Mouse (Mus musculus): ENCODE data around the gene Slamf6. TPM values are rescaled to one million over a fixed set of nuclear protein-coding genes. Genes with fewer than 3 reads are reported as not detected.

Slamf6 gene
- polyA plus RNA-seq, 1 experiment from 2014 or later: 0.23 TPM

- no peaks in the 10 kb centered on the region for H3K9me3 ChIP-seq (ENCODE audit: control insufficient read depth, low read length)
- H3K4me3 ChIP-seq (ENCODE audit: low read depth, low read length): no peak overlapping the region
- no peak for ATAC-seq (ENCODE audit: insufficient read depth, low FRiP score, low TSS enrichment)
- H3K4me2 ChIP-seq (ENCODE audit: low read depth): no peak overlapping the region
- peaks cover 4% of the 10 kb centered on the region; the same call in 1 of the 2 replicates for H3K4me1 ChIP-seq (ENCODE audit: control insufficient read depth, insufficient read depth, low read length)
- H3K27ac ChIP-seq (ENCODE audit: low read depth, low read length): no peak overlapping the region
- H3K36me3 ChIP-seq (ENCODE audit: control insufficient read depth, insufficient read depth, low read length): no peaks in the 10 kb centered on the region
- DNase-seq (ENCODE audit: low spot score): no peak
- no peaks in the 10 kb centered on the region for H3K27me3 ChIP-seq (ENCODE audit: control insufficient read depth, insufficient read depth, low read length)
- 77% methylated on average over 7 of the region's 7 CpGs for WGBS
- no peak overlapping the region for H3K9ac ChIP-seq (ENCODE audit: low read length)
Measured at GRCm38 (mm10) chr1:171996701-171997100, 79.4 kb downstream of the Slamf6 start.

GRCm38 (mm10) chr1:171998820-171999597, 81.7 kb downstream of the Slamf6 start:
- no peak for ATAC-seq (ENCODE audit: insufficient read depth, low FRiP score, low TSS enrichment)
- Histone ChIP-seq H3K27me3 (ENCODE audit: control insufficient read depth, insufficient read depth, low read length) (no peaks in the 10 kb centered on the region), H3K9ac (ENCODE audit: low read length) (no peak overlapping the region), H3K4me1 (ENCODE audit: control insufficient read depth, insufficient read depth, low read length) (peaks cover 4% of the 10 kb centered on the region; the same call in 1 of the 2 replicates), H3K9me3 (ENCODE audit: control insufficient read depth, low read length) (no peaks in the 10 kb centered on the region), H3K27ac (ENCODE audit: low read depth, low read length) (no peak overlapping the region), H3K36me3 (ENCODE audit: control insufficient read depth, insufficient read depth, low read length) (no peaks in the 10 kb centered on the region), H3K4me3 (ENCODE audit: low read depth, low read length) (no peak overlapping the region), H3K4me2 (ENCODE audit: low read depth) (no peak overlapping the region)
- WGBS: 88% methylated on average over 13 of the region's 13 CpGs
- no peak for DNase-seq (ENCODE audit: low spot score)

- peak; percentile 42; the same call in 1 of the 2 replicates for ATAC-seq (ENCODE audit: insufficient read depth, low FRiP score, low TSS enrichment)
- H3K36me3 ChIP-seq (ENCODE audit: control insufficient read depth, insufficient read depth, low read length): peaks cover 8% of the 10 kb centered on the region
Measured at GRCm38 (mm10) chr1:172000641-172001040, 83.3 kb downstream of the Slamf6 start.

GRCm38 (mm10) chr1:172001665-172002064, 84.3 kb downstream of the Slamf6 start:
- Histone ChIP-seq H3K4me1 (ENCODE audit: control insufficient read depth, insufficient read depth, low read length) (peaks cover 4% of the 10 kb centered on the region; the same call in 1 of the 2 replicates), H3K9me3 (ENCODE audit: control insufficient read depth, low read length) (no peaks in the 10 kb centered on the region), H3K4me3 (ENCODE audit: low read depth, low read length) (no peak overlapping the region), H3K27ac (ENCODE audit: low read depth, low read length) (peak overlapping the region; percentile 11), H3K9ac (ENCODE audit: low read length) (no peak overlapping the region), H3K27me3 (ENCODE audit: control insufficient read depth, insufficient read depth, low read length) (no peaks in the 10 kb centered on the region), H3K36me3 (ENCODE audit: control insufficient read depth, insufficient read depth, low read length) (peaks cover 15% of the 10 kb centered on the region), H3K4me2 (ENCODE audit: low read depth) (no peak overlapping the region)
- ATAC-seq (ENCODE audit: insufficient read depth, low FRiP score, low TSS enrichment) (peak; percentile 35; the same call in 1 of the 2 replicates), DNase-seq (ENCODE audit: low spot score) (no peak)
- WGBS: 51% methylated on average over 12 of the region's 12 CpGs

More at GRCm38 (mm10) chr1:172000641-172001040, 83.3 kb downstream of the Slamf6 start:
- no peak overlapping the region for H3K4me2 ChIP-seq (ENCODE audit: low read depth)
- no peaks in the 10 kb centered on the region for H3K9me3 ChIP-seq (ENCODE audit: control insufficient read depth, low read length)
- peak; percentile 75 for DNase-seq (ENCODE audit: low spot score)
- 64% methylated on average over 3 of the region's 3 CpGs for WGBS
- no peak overlapping the region for H3K27ac ChIP-seq (ENCODE audit: low read depth, low read length)
- H3K4me1 ChIP-seq (ENCODE audit: control insufficient read depth, insufficient read depth, low read length): peaks cover 4% of the 10 kb centered on the region; the same call in 1 of the 2 replicates
- H3K27me3 ChIP-seq (ENCODE audit: control insufficient read depth, insufficient read depth, low read length): no peaks in the 10 kb centered on the region
- no peak overlapping the region for H3K4me3 ChIP-seq (ENCODE audit: low read depth, low read length)
- H3K9ac ChIP-seq (ENCODE audit: low read length): no peak overlapping the region

Other genes with a start within 250 kb of the Slamf6 start
- 0.47 and 0.72 TPM in 2 replicates for gene Cd48, start 235.5 kb upstream of the Slamf6 start, polyA plus RNA-seq (2014; fragmentation: Nextera tagmentation; extraction: Ambion mirVana)
- gene Slamf1, start 150.4 kb upstream of the Slamf6 start, polyA plus RNA-seq (2014; fragmentation: Nextera tagmentation; extraction: Ambion mirVana): 0.08 and 0.40 TPM in 2 replicates
- gene Cd84, start 77.8 kb upstream of the Slamf6 start, polyA plus RNA-seq (2014; fragmentation: Nextera tagmentation; extraction: Ambion mirVana): 0.59 and 1.2 TPM in 2 replicates
- not detected in 2 replicates for gene Gm10521, start 21.9 kb upstream of the Slamf6 start, polyA plus RNA-seq (2014; fragmentation: Nextera tagmentation; extraction: Ambion mirVana)
- gene Vangl2, start 110.9 kb downstream of the Slamf6 start, polyA plus RNA-seq (2014; fragmentation: Nextera tagmentation; extraction: Ambion mirVana): 62.0 and 69.0 TPM in 2 replicates
- 13.8 and 15.7 TPM in 2 replicates for gene Nhlh1, start 140.1 kb downstream of the Slamf6 start, polyA plus RNA-seq (2014; fragmentation: Nextera tagmentation; extraction: Ambion mirVana)
- 219 and 225 TPM in 2 replicates for gene Copa, start 165.0 kb downstream of the Slamf6 start, polyA plus RNA-seq (2014; fragmentation: Nextera tagmentation; extraction: Ambion mirVana)
- 122 and 132 TPM in 2 replicates for gene Ncstn, start 165.3 kb downstream of the Slamf6 start, polyA plus RNA-seq (2014; fragmentation: Nextera tagmentation; extraction: Ambion mirVana)
- 182 and 185 TPM in 2 replicates for gene Pex19, start 209.2 kb downstream of the Slamf6 start, polyA plus RNA-seq (2014; fragmentation: Nextera tagmentation; extraction: Ambion mirVana)
- gene Dcaf8, start 230.6 kb downstream of the Slamf6 start, polyA plus RNA-seq (2014; fragmentation: Nextera tagmentation; extraction: Ambion mirVana): 105 and 113 TPM in 2 replicates